Mouse (Mus musculus) left cerebral cortex, postnatal 36 days (tissue): ENCODE data around the gene Fez2. TPM values are rescaled to one million over a fixed set of nuclear protein-coding genes. Genes with fewer than 3 reads are reported as not detected.

Experiments
- DNase-seq, 2 experiments: peaks; one replicate each; pipeline ENCODE4 v3.0.0; 2021 to 2022; ENCODE audit warnings: low spot score in 2 of 2, mixed read lengths in 1 of 2
- intact Hi-C: fragments of 180-260 bp; cut with DNase I; formaldehyde crosslinking; loops from one replicate; pipeline ENCODE4 v1.15.1; 2025
- total RNA-seq, 2 experiments: library from RNA; stranded (reverse); gene quantifications; 2 replicates each; pipeline ENCODE4 v1.2.3; 2021

Gene Fez2
- total RNA-seq, 2 experiments from 2014 or later, result 33.1 to 38.4 TPM

GRCm38 (mm10) chr17:78328287-78328686 lies 89.7 kb downstream of the Fez2 start:
- intact Hi-C loops, result no loop called here
- DNase-seq, result no peak

- intact Hi-C loops, result no loop called here
- DNase-seq, result no peak
These were observed 90.8 kb downstream of the Fez2 start for GRCm38 (mm10) chr17:78327187-78327586.

- intact Hi-C loops, result no loop called here
- no peak for DNase-seq
These were observed 91.6 kb downstream of the Fez2 start for GRCm38 (mm10) chr17:78326381-78326780.

- DNase-seq, result no peak
- intact Hi-C loops, result no loop called here
These were observed 92.1 kb downstream of the Fez2 start for GRCm38 (mm10) chr17:78325761-78326332.

- intact Hi-C loops, result no loop called here
- DNase-seq, result no peak
These were observed 95.3 kb downstream of the Fez2 start for GRCm38 (mm10) chr17:78322369-78323335.

- DNase-seq, result no peak
- intact Hi-C loops, result no loop called here
These were observed 96.6 kb downstream of the Fez2 start for GRCm38 (mm10) chr17:78321216-78321835.

Other genes with a start within 250 kb of the Fez2 start
- gene Crim1, start 217.9 kb downstream of the Fez2 start, total RNA-seq, result 10 to 100 TPM; 79.6 to 82.6 TPM
- 1 to 10 TPM; 1.5 to 1.8 TPM for gene Vit, start 89.9 kb upstream of the Fez2 start, total RNA-seq